Mouse (Mus musculus): ENCODE measurements around the gene Chrdl2. TPM values are rescaled to one million over a fixed set of nuclear protein-coding genes. Genes with fewer than 3 reads are reported as not detected.

The Chrdl2 gene
- polyA plus RNA-seq, 1 experiment from 2014 or later = 0.25 TPM

DNA sequence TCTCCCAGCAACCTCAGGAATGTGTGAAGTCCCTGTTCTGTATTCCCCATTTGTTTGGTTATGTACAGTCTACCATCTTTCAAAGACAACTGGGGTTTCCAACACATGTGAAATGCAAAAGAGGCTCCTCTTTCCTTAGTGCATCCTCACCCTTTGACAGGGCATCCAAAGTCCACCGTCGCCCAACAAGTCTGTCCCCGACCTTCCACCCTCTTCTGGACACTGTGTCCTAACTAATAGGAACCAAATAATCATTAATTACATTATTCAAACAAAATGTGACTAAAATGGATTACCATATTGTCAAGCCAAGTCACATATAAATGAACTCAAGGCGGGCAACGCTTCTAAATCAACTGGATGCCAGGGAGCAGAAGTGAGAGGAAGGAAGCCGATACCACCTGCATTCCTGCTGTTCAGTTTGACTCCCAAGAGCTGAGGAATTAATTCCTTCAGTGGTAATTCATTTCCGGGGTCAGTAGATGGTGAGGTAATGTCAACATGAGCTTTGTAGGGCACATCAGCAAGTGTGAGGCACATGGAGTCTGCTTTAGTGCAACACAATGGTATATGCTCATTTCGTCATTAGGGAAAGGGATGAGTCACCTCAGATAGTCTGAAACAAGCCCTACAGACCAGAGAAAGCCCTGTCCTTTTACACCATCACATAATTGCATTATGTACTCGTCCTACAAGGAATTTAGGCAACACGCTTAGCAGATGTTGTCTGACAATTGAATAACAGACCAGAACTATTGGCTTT, 31.6 kb upstream of the Chrdl2 start:
- ATAC-seq (ENCODE audit: low read depth) = no peak
- Histone ChIP-seq H3K27me3 (no peaks in the 10 kb centered on the region), H3K4me3 (no peak overlapping the region), H3K4me2 (no peak overlapping the region), H3K36me3 (no peaks in the 10 kb centered on the region), H3K9me3 (no peaks in the 10 kb centered on the region), H3K9ac (no peak overlapping the region), H3K4me1 (replicated peaks) (peaks cover 66% of the 10 kb centered on the region), H3K27ac (replicated peaks) (peak overlapping the region; percentile 34; the same call in 1 of the 2 replicates)
- 66% methylated on average over 10 of the region's 10 CpGs for WGBS

DNA sequence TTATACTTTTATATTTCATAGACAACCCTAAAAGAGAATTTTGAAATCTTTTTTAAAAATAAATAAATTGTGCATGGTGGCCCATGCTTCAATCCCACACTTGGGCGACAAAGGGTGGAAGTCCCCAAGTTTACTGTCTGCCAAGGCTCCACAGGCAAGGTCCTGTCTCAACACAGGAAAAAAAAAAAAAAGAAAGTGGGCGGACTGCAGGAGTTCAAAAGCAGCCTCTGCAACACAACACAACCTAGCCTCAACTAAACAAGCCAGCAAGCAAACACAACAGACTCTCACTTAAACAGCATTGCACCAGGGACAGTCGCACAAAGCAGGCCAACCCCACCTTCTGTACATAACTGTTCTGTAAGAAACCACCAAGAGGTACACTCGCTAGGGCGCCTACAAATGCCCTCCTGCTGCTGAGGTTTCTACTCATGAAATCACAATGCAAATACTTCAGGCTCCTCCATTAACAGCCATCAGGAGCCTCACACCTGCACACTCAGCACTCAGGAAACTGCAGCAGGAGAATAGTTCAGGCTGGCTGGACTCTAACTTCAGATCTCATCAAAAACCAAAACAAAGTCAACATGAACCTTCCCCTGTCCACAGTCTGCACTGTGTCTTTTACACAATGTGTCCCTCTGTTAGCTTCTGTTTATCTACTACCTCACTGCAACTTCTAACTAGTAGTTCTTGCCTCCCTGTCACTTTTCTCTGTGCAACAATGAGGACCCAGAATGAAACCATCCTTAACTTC, 30.0 kb upstream of the Chrdl2 start:
- no peak overlapping the region for H3K9ac ChIP-seq
- ATAC-seq (ENCODE audit: low read depth) = no peak
- H3K27ac ChIP-seq (replicated peaks) = no peak overlapping the region
- H3K9me3 ChIP-seq = no peaks in the 10 kb centered on the region
- H3K4me1 ChIP-seq (replicated peaks) = peaks cover 61% of the 10 kb centered on the region
- WGBS = 87% methylated on average over 5 of the region's 5 CpGs
- no peaks in the 10 kb centered on the region for H3K27me3 ChIP-seq
- H3K36me3 ChIP-seq = no peaks in the 10 kb centered on the region
- no peak overlapping the region for H3K4me2 ChIP-seq
- no peak overlapping the region for H3K4me3 ChIP-seq

DNA sequence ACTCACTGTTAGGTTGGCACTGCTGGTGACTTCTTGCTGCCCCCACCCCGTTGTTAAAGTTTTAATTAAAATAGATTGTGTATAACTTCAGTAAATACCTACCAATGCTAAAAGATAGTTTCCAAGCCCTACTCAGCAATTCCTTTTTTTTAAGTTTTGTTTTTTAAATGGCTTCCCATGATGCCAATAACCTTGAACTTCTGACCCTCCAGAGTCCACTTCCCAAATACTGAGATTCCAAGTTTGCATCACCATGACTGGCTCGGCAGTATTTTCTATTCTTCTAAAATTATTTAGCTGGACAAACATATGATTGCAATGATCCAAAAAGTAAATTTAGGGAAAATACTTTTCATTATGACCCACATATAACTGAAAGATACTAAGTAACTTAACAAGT, 27.9 kb upstream of the Chrdl2 start:
- H3K4me1 ChIP-seq (replicated peaks) = peaks cover 48% of the 10 kb centered on the region
- H3K9ac ChIP-seq = no peak overlapping the region
- H3K9me3 ChIP-seq = no peaks in the 10 kb centered on the region
- no peak for ATAC-seq (ENCODE audit: low read depth)
- 85% methylated on average over 2 of the region's 2 CpGs for WGBS
- no peaks in the 10 kb centered on the region for H3K36me3 ChIP-seq
- no peaks in the 10 kb centered on the region for H3K27me3 ChIP-seq
- no peak overlapping the region for H3K27ac ChIP-seq (replicated peaks)
- H3K4me3 ChIP-seq = no peak overlapping the region
- H3K4me2 ChIP-seq = no peak overlapping the region

DNA sequence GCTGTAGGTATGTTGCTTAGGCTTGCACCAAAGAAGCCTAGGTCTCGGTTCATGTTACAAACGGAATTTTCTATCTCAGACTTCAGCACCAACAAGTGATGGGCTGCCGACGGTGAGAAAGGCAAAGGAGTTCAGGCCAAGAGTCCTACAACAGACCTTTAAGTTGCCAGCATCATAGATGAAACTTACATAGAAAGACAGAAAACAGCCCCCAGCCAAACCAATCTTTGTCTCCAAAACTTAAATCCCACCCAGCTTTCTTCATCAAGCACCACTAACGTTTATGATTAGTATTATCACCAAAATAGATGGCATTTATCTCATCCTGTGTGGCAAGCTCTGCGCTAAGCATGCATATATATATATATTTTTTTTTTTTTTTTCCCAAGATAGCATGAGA, 26.9 kb upstream of the Chrdl2 start:
- H3K4me3 ChIP-seq = peak overlapping the region; percentile 96
- H3K27ac ChIP-seq (replicated peaks) = peak overlapping the region; percentile 98
- H3K36me3 ChIP-seq = no peaks in the 10 kb centered on the region
- H3K4me2 ChIP-seq = peak overlapping the region; percentile 82
- WGBS = 16% methylated on average over 6 of the region's 6 CpGs
- ATAC-seq (ENCODE audit: low read depth) = no peak
- H3K9ac ChIP-seq = peak overlapping the region; percentile 94
- no peaks in the 10 kb centered on the region for H3K27me3 ChIP-seq
- H3K9me3 ChIP-seq = no peaks in the 10 kb centered on the region
- peaks cover 40% of the 10 kb centered on the region for H3K4me1 ChIP-seq (replicated peaks)

DNA sequence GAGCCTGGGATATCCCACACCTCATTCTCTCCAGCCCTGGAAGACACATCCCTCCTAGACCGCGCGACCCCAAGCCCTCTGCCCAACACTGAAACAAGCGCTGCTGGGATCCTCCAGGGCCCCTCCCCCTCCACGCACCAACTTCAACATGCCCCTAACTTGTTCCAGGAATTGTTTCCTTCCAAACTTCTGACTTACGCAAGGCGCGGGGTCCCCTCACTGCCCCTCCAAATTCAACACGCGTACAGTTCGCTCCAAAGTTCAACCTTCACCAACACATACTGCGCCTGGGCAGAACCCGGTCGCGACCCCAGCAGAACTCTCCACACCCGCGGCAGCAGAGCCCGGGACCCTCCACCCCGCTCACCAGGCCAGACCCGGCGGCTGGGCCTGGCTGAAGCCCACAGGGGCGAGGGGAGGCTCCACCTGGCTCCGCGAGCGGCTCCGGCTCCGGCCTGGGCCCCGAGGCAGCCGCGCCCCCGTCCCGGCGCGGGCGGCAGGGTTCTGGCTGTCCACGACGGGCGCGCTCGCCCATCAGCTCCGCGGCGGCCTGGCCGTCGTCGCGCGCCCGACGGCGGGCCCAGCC, 26.3 kb upstream of the Chrdl2 start:
- H3K4me3 ChIP-seq = peak overlapping the region; percentile 96
- no peaks in the 10 kb centered on the region for H3K27me3 ChIP-seq
- peak overlapping the region; percentile 98 for H3K27ac ChIP-seq (replicated peaks)
- H3K9ac ChIP-seq = peak overlapping the region; percentile 94
- H3K4me2 ChIP-seq = peak overlapping the region; percentile 82
- no peaks in the 10 kb centered on the region for H3K36me3 ChIP-seq
- peak; percentile 83 for ATAC-seq (ENCODE audit: low read depth)
- H3K4me1 ChIP-seq (replicated peaks) = peaks cover 34% of the 10 kb centered on the region
- H3K9me3 ChIP-seq = no peaks in the 10 kb centered on the region
- under 1% methylated on average over 50 of the region's 51 CpGs for WGBS

DNA sequence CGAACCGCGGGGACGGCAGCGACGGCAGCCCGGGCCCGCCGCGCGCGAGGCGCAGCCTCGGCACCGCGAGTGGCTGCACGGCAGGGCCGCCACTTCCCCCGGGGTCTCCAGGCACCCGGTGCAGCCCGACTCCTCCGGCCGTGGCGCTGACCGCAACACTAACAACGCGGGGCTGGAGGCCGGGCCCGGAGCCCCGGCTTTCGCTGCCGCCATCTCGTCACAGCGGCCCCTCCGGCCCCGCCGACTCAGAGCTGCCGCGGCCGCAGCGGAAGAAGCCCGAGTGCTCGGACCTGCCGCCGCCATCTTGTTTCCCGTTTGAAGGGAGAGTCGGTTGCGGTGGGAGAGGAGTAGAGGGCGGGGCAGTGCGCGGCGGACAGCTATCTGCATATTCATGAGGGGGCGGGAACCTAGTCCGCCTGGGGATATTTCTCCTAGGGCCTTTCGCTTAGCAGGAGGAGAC, 25.8 kb upstream of the Chrdl2 start, which contains the start of gene Rnf169:
Gene Rnf169, minus strand, starts transcription at position 317 of the 460 bp plus-strand sequence.
- peak; percentile 97 for ATAC-seq (ENCODE audit: low read depth)
- Histone ChIP-seq H3K27ac (replicated peaks) (peak within 1 kb of the TSS; percentile 98), H3K27me3 (no peaks in the 10 kb centered on the region), H3K4me1 (replicated peaks) (peaks cover 32% of the 10 kb centered on the region), H3K9ac (peak within 1 kb of the TSS; percentile 94), H3K36me3 (no peaks in the 10 kb centered on the region), H3K4me3 (peak within 1 kb of the TSS; percentile 96), H3K4me2 (peak within 1 kb of the TSS; percentile 82), H3K9me3 (no peaks in the 10 kb centered on the region)
- 0% methylated on average over 55 of the region's 55 CpGs for WGBS

DNA sequence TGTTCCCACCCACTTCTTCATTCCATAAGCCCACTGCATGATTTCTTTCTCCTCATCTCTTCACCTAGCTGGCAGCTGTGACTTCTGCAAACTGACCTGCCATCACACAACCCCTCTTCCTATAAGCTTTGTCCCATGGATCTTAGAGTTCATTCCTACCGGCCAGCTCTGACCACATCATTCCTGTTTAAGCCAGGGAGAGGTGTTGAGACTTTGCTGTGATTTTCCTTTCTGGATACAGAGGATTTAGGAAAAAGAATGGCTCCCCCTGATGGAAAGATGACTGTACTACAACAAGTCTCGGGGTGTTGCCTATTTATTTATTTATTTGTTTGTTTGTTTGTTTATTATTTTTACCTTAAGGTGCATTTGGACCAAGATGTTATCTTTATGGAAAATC, 24.7 kb upstream of the Chrdl2 start:
- 11% methylated on average over 2 of the region's 2 CpGs for WGBS
- Histone ChIP-seq H3K4me2 (no peak overlapping the region), H3K4me3 (no peak overlapping the region)

DNA sequence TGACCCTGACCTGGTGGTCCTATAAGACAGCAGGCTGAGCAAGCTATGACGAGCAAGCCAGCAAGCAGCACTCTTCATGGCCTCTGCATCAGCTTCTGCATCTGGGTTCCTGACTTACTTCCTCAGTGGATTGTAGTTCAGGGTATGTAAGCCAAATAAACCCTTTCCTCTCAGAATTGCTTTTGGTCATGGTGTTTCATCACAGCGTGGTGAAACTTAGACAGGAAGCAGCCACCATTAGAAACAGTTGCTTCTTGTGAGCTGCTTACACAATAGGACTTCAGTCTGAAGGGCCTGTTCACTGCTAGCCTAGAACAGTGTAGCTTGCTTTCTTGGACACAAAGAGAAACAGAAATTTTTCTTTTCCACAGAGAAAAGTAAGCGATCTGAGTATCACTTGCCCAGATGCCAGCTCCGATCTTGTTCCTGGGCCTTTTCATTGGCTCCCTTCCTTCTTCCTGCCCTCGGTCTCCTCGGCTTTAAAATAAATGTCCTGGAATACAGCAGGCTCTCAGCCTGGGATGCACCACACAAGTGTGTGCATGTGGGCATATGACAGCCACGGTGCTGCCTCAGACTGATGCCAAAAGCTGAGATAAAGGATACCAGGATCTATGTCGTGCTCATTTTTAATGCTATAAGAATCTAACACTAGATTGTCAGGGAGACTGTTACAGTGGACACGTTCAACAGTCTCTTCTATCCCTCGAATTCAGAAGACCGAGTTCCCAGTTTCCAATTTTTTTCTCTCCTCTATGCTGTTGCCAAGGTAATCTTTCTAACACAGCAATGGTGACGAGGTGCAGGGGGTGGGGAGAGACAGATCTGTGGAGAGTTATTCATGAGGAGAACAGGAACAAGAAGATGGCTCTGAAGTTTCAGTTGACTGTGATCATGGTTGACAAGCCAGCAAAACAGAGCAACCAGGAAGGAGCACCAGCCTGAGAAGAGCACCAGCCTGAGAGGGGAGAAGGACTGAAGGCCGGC, 23.4 kb upstream of the Chrdl2 start:
- Histone ChIP-seq H3K4me2 (no peak overlapping the region), H3K4me3 (no peak overlapping the region), H3K27me3 (no peaks in the 10 kb centered on the region), H3K9ac (no peak overlapping the region), H3K36me3 (no peaks in the 10 kb centered on the region), H3K27ac (replicated peaks) (no peak overlapping the region), H3K4me1 (replicated peaks) (peaks cover 26% of the 10 kb centered on the region), H3K9me3 (no peaks in the 10 kb centered on the region)
- no peak for ATAC-seq (ENCODE audit: low read depth)
- WGBS = 84% methylated on average over 13 of the region's 13 CpGs

More for the DNA sequence above, 24.7 kb upstream of the Chrdl2 start:
- H3K27ac ChIP-seq (replicated peaks) = peak overlapping the region; percentile 66
- H3K4me1 ChIP-seq (replicated peaks) = peaks cover 28% of the 10 kb centered on the region
- H3K9me3 ChIP-seq = no peaks in the 10 kb centered on the region
- no peaks in the 10 kb centered on the region for H3K27me3 ChIP-seq
- peak overlapping the region; percentile 31; the same call in 1 of the 2 replicates for H3K9ac ChIP-seq
- no peaks in the 10 kb centered on the region for H3K36me3 ChIP-seq
- no peak for ATAC-seq (ENCODE audit: low read depth)

DNA sequence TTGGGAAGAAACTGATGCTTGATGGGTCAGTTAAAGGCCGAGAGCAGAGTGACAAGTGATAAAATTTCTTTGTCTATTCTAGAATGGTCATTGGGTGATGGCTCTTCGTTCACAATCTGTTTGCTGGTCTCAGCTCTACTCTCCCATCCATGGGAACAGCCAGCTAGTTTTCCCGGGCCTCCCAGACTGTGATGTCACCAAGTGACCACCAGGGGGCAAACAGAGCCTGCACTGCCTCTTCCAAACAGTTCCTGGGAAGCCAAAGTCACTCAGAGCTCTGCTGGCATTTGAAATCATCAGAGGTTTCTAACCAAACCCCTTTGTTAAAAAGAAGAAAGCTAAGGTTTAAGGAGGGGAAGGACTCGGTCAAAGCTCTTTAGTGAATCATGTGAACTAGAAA, 17.2 kb upstream of the Chrdl2 start:
- H3K36me3 ChIP-seq = no peaks in the 10 kb centered on the region
- H3K9me3 ChIP-seq = no peaks in the 10 kb centered on the region
- no peak overlapping the region for H3K9ac ChIP-seq
- no peak overlapping the region for H3K27ac ChIP-seq (replicated peaks)
- H3K4me1 ChIP-seq (replicated peaks) = no peaks in the 10 kb centered on the region
- H3K4me3 ChIP-seq = no peak overlapping the region
- ATAC-seq (ENCODE audit: low read depth) = no peak; the same call in 1 of the 2 replicates
- no peak overlapping the region for H3K4me2 ChIP-seq
- 4% methylated on average over 4 of the region's 4 CpGs for WGBS
- H3K27me3 ChIP-seq = no peaks in the 10 kb centered on the region

DNA sequence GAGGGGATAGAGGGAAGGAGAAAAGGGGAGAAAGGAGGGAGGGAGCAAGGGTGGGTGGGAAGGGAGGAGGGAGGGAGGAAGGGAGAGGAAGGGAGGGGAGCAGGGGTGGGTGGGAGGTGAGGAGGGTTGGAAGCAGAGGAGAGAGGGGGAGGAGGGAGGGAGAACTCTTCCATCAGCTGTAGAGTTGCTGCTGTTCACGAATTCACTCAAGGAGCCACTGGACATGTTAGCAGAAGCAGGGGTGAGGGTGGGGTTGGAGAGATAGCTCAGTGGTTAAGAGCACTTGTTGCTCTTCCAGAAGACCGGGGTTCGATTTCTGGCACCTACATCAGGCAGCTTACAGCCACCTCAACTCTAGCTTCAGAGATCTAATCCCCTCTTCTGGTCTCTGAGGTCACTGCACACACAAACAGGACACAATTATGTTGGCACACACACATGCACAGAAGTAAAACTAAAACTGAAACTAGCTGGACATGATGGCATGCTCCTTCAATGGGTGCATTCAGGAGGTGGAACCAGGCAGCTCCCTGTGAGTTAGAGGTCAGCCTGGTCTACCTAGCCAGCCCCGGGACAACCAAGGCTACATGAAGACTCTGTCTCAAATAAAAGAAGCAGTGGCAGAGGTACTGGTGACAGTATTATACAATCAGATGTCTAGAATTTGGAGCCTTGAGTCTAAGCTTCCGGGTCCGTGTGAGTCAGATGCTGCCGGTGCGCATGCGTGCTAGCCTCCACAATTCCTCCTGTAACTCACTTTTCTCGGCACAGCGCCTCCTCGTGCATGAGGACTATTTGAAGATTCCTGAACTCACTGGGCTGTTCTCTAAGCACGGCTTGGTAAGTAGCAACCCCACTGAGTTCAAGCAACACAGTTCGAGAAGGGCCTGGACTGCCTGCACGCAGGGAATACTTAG, 15.9 kb upstream of the Chrdl2 start:
- peak overlapping the region; percentile 24; the same call in 1 of the 2 replicates for H3K4me2 ChIP-seq
- H3K27me3 ChIP-seq = no peaks in the 10 kb centered on the region
- no peak overlapping the region for H3K9ac ChIP-seq
- no peaks in the 10 kb centered on the region for H3K9me3 ChIP-seq
- H3K4me3 ChIP-seq = no peak overlapping the region
- 64% methylated on average over 15 of the region's 15 CpGs for WGBS
- ATAC-seq (ENCODE audit: low read depth) = no peak
- H3K27ac ChIP-seq (replicated peaks) = no peak overlapping the region
- no peaks in the 10 kb centered on the region for H3K36me3 ChIP-seq
- no peaks in the 10 kb centered on the region for H3K4me1 ChIP-seq (replicated peaks)

All from neural tube, embryonic 13.5 days (tissue).